Mouse (Mus musculus) megakaryocyte, embryonic 14.5 days (primary cell): ENCODE results near the gene Islr. TPM values are rescaled to one million over a fixed set of nuclear protein-coding genes. Genes with fewer than 3 reads are reported as not detected.

Source experiments
- H3K27me3 ChIP-seq: replicated peaks from 2 replicates; pipeline ENCODE3; 2012; ENCODE audit warnings: inconsistent platforms
- H3K36me3 ChIP-seq: replicated peaks from 2 replicates; pipeline ENCODE3; 2012; ENCODE audit warnings: low read length, inconsistent platforms, mixed read lengths
- H3K4me1 ChIP-seq: 2 replicates; pipeline ENCODE4 v1.6.1; 2012; ENCODE audit warnings: inconsistent platforms
- H3K4me3 ChIP-seq: replicated peaks from 2 replicates; pipeline ENCODE3; 2012; ENCODE audit warnings: moderate library complexity, mild to moderate bottlenecking, inconsistent platforms
- H3K9me3 ChIP-seq: 2 replicates; pipeline ENCODE4 v1.6.1; 2012; ENCODE audit warnings: inconsistent platforms
- FLI1 ChIP-seq: IDR thresholded peaks from 2 replicates; pipeline ENCODE4 v1.6.1; 2012; ENCODE audit warnings: low read length, inconsistent platforms, mixed read lengths
- GATA1 ChIP-seq: IDR thresholded peaks from 3 replicates; pipeline ENCODE4 v1.6.1; 2012; ENCODE audit warnings: mixed read lengths, low read length, inconsistent platforms, borderline replicate concordance
- polyA plus RNA-seq: library from polyadenylated mRNA; stranded (reverse); fragments of >175 nt; gene quantifications from 2 replicates; pipeline ENCODE4 v1.2.3, GENCODE M21; 2012; ENCODE audit warnings: low replicate concordance; ENCODE audit not compliant: insufficient read depth

Islr gene
- polyA plus RNA-seq, 1 experiment = 0.07 TPM

GRCm38 (mm10) chr9:58243696-58244095 is 39.6 kb upstream of the Islr start:
- Histone ChIP-seq H3K36me3 (peaks cover 62% of the 10 kb centered on the region), H3K9me3 (no peaks in the 10 kb centered on the region), H3K27me3 (no peaks in the 10 kb centered on the region), H3K4me1 (peaks cover 73% of the 10 kb centered on the region), H3K4me3 (no peak overlapping the region)
- no peak for TF ChIP-seq GATA1
- TF ChIP-seq FLI1 = no peak

- Histone ChIP-seq H3K4me1 (peaks cover 66% of the 10 kb centered on the region), H3K27me3 (no peaks in the 10 kb centered on the region), H3K36me3 (peaks cover 64% of the 10 kb centered on the region), H3K4me3 (no peak overlapping the region), H3K9me3 (no peaks in the 10 kb centered on the region)
- no peak for TF ChIP-seq FLI1
- no peak for TF ChIP-seq GATA1
Measured at GRCm38 (mm10) chr9:58242696-58243095, 38.6 kb upstream of the Islr start.

GRCm38 (mm10) chr9:58241780-58242485 is 37.8 kb upstream of the Islr start:
- H3K27me3 ChIP-seq = no peaks in the 10 kb centered on the region
- no peak overlapping the region for H3K4me3 ChIP-seq
- TF ChIP-seq GATA1 (no peak), FLI1 (no peak)
- peaks cover 69% of the 10 kb centered on the region for H3K36me3 ChIP-seq
- H3K9me3 ChIP-seq = no peaks in the 10 kb centered on the region
- peaks cover 62% of the 10 kb centered on the region for H3K4me1 ChIP-seq

GRCm38 (mm10) chr9:58234502-58235015 is 30.5 kb upstream of the Islr start:
- TF ChIP-seq GATA1 (no peak), FLI1 (no peak)
- Histone ChIP-seq H3K4me1 (peaks cover 30% of the 10 kb centered on the region), H3K9me3 (no peaks in the 10 kb centered on the region), H3K36me3 (peaks cover 68% of the 10 kb centered on the region), H3K27me3 (peaks cover 3% of the 10 kb centered on the region), H3K4me3 (peak overlapping the region; percentile 8)

GRCm38 (mm10) chr9:58232374-58232773 is 28.3 kb upstream of the Islr start:
- no peak for TF ChIP-seq FLI1
- no peak for TF ChIP-seq GATA1
- H3K27me3 ChIP-seq = peaks cover 3% of the 10 kb centered on the region
- peaks cover 84% of the 10 kb centered on the region for H3K36me3 ChIP-seq
- peaks cover 26% of the 10 kb centered on the region for H3K4me1 ChIP-seq
- no peak overlapping the region for H3K4me3 ChIP-seq
- no peaks in the 10 kb centered on the region for H3K9me3 ChIP-seq

- peaks cover 85% of the 10 kb centered on the region for H3K36me3 ChIP-seq
- no peak overlapping the region for H3K4me3 ChIP-seq
- H3K27me3 ChIP-seq = peaks cover 3% of the 10 kb centered on the region
Measured at GRCm38 (mm10) chr9:58231746-58232145, 27.6 kb upstream of the Islr start.

GRCm38 (mm10) chr9:58228777-58229466 is 24.8 kb upstream of the Islr start:
- Histone ChIP-seq H3K9me3 (no peaks in the 10 kb centered on the region), H3K27me3 (no peaks in the 10 kb centered on the region), H3K36me3 (peaks cover 96% of the 10 kb centered on the region), H3K4me3 (no peak overlapping the region), H3K4me1 (peaks cover 41% of the 10 kb centered on the region)
- TF ChIP-seq FLI1 (no peak), GATA1 (no peak)

More at GRCm38 (mm10) chr9:58231746-58232145, 27.6 kb upstream of the Islr start:
- Histone ChIP-seq H3K4me1 (peaks cover 26% of the 10 kb centered on the region), H3K9me3 (no peaks in the 10 kb centered on the region)
- TF ChIP-seq FLI1 = no peak

- Histone ChIP-seq H3K9me3 (no peaks in the 10 kb centered on the region), H3K27me3 (no peaks in the 10 kb centered on the region), H3K4me3 (no peak overlapping the region), H3K4me1 (peaks cover 22% of the 10 kb centered on the region), H3K36me3 (peaks cover 98% of the 10 kb centered on the region)
- TF ChIP-seq GATA1 (no peak), FLI1 (no peak)
Measured at GRCm38 (mm10) chr9:58225915-58226913, 22.1 kb upstream of the Islr start.

GRCm38 (mm10) chr9:58224356-58224755 is 20.2 kb upstream of the Islr start:
- Histone ChIP-seq H3K9me3 (no peaks in the 10 kb centered on the region), H3K27me3 (no peaks in the 10 kb centered on the region), H3K4me3 (no peak overlapping the region), H3K36me3 (peaks cover 98% of the 10 kb centered on the region), H3K4me1 (peaks cover 22% of the 10 kb centered on the region)
- TF ChIP-seq GATA1 (no peak), FLI1 (no peak)
